Comparison of ENCODE assay signal across 14 mouse cellular contexts in genomic region chr5:150166811-150167210, GRCm38 (mm10).
"Had no signal": no experiment of that assay in that cellular context is flagged by ENCODE, and none has a peak within 500 bp of the region (broad histone marks: within the 10 kb centered on the region; RNA-seq: fewer than 3 reads in every experiment).

No protein-coding gene starts in this region.

- H3K4me3 ChIP-seq: liver, embryonic 13.5 days; midbrain, embryonic 12.5 days; midbrain, embryonic 15.5 days; myocyte; neural tube, embryonic 13.5 days had no signal

- H3K4me2 ChIP-seq: liver, embryonic 13.5 days; midbrain, embryonic 12.5 days; midbrain, embryonic 15.5 days; neural tube, embryonic 13.5 days had no signal

- H3K4me1 ChIP-seq: midbrain, embryonic 12.5 days; midbrain, embryonic 15.5 days; neural tube, embryonic 13.5 days had no signal

- H3K36me3 ChIP-seq: liver, embryonic 13.5 days; midbrain, embryonic 12.5 days; midbrain, embryonic 15.5 days; neural tube, embryonic 13.5 days had no signal

- ATAC-seq: midbrain, embryonic 15.5 days had no signal

- DNase-seq: kidney, adult 9 months; kidney, postnatal 25 days; liver, embryonic 13.5 days; lung, adult 2 months; lung, postnatal 14 days; lung, postnatal 4 days; retina, postnatal 1 day; thymus, adult 18-20 months; thymus, postnatal 36 days had no signal

- H3K9me3 ChIP-seq: liver, embryonic 13.5 days; midbrain, embryonic 12.5 days; midbrain, embryonic 15.5 days; neural tube, embryonic 13.5 days had no signal

- H3K27ac ChIP-seq: kidney, postnatal 0 days; liver, embryonic 13.5 days; midbrain, embryonic 12.5 days; midbrain, embryonic 15.5 days; neural tube, embryonic 13.5 days had no signal

- H3K27me3 ChIP-seq: liver, embryonic 13.5 days; midbrain, embryonic 12.5 days; midbrain, embryonic 15.5 days; neural tube, embryonic 13.5 days had no signal

- H3K9ac ChIP-seq: liver, embryonic 13.5 days; midbrain, embryonic 12.5 days; midbrain, embryonic 15.5 days; neural tube, embryonic 13.5 days had no signal
